Mouse (Mus musculus) liver, adult 2 months (tissue): ENCODE results near the gene Ldlr.

Source experiments
- CTCF ChIP-seq: fragments of 200-500 bp; IDR thresholded peaks from 2 replicates; pipeline ENCODE4 v1.5.1; 2011; ENCODE audit warnings: low read depth, low read length, control low read depth
- POLR2A ChIP-seq: fragments of 200-500 bp; IDR thresholded peaks from 2 replicates; pipeline ENCODE4 v1.6.1; 2011; ENCODE audit warnings: low read length, control low read depth; ENCODE audit not compliant: insufficient read depth; ENCODE audit errors: extremely low read depth

- TF ChIP-seq CTCF (no peak), POLR2A (no peak)
Measured at GRCm38 (mm10) chr9:21748491-21748890, 25.2 kb downstream of the Ldlr start.
